Mouse (Mus musculus): ENCODE data around the gene Arhgap30.

The Arhgap30 gene

GRCm38 (mm10) chr1:171375646-171376097 lies 13.1 kb upstream of the Arhgap30 start:
- peak in 1 of 2 experiments; percentile 70 for DNase-seq (ENCODE audit: low spot score in 2 of 2)

- DNase-seq (ENCODE audit: low spot score in 2 of 2) = no peak
Observed at GRCm38 (mm10) chr1:171378298-171378697, 10.5 kb upstream of the Arhgap30 start.

GRCm38 (mm10) chr1:171379935-171380599 lies 8.7 kb upstream of the Arhgap30 start:
- peak; percentile 55 to 80 for DNase-seq (ENCODE audit: low spot score in 2 of 2)

- no peak for DNase-seq (ENCODE audit: low spot score in 2 of 2)
Observed at GRCm38 (mm10) chr1:171382096-171382620, 6.6 kb upstream of the Arhgap30 start.

- peak in 1 of 2 experiments; percentile 64 for DNase-seq (ENCODE audit: low spot score in 2 of 2)
Observed at GRCm38 (mm10) chr1:171384361-171384760, 4.4 kb upstream of the Arhgap30 start.

GRCm38 (mm10) chr1:171385171-171385570 lies 3.6 kb upstream of the Arhgap30 start:
- DNase-seq (ENCODE audit: low spot score in 2 of 2) = no peak

- no peak for DNase-seq (ENCODE audit: low spot score in 2 of 2)
Observed at GRCm38 (mm10) chr1:171387099-171387498, 1.7 kb upstream of the Arhgap30 start.

- no peak for DNase-seq (ENCODE audit: low spot score in 2 of 2)
Observed at GRCm38 (mm10) chr1:171390101-171390500, 1.3 kb downstream of the Arhgap30 start.

- no peak for DNase-seq (ENCODE audit: low spot score in 2 of 2)
Observed at GRCm38 (mm10) chr1:171401821-171402220, 13.1 kb downstream of the Arhgap30 start.

- DNase-seq (ENCODE audit: low spot score in 2 of 2) = no peak
Observed at GRCm38 (mm10) chr1:171402991-171403390, 14.2 kb downstream of the Arhgap30 start.

- DNase-seq (ENCODE audit: low spot score in 2 of 2) = no peak
Observed at GRCm38 (mm10) chr1:171407263-171407662, 18.5 kb downstream of the Arhgap30 start.

GRCm38 (mm10) chr1:171410231-171410630 lies 21.5 kb downstream of the Arhgap30 start:
- no peak for DNase-seq (ENCODE audit: low spot score in 2 of 2)

- peak; percentile 93 to 95 for DNase-seq (ENCODE audit: low spot score in 2 of 2)
Observed at GRCm38 (mm10) chr1:171410947-171411484, 22.3 kb downstream of the Arhgap30 start, which contains the start of gene Usf1. Gene Usf1 (plus strand): TSS chr1:171411313.

- no peak for DNase-seq (ENCODE audit: low spot score in 2 of 2)
Observed at GRCm38 (mm10) chr1:171411492-171411941, 22.8 kb downstream of the Arhgap30 start.

GRCm38 (mm10) chr1:171412001-171412441 lies 23.3 kb downstream of the Arhgap30 start:
- no peak for DNase-seq (ENCODE audit: low spot score in 2 of 2)

- DNase-seq (ENCODE audit: low spot score in 2 of 2) = no peak
Observed at GRCm38 (mm10) chr1:171412446-171412845, 23.7 kb downstream of the Arhgap30 start.

- DNase-seq (ENCODE audit: low spot score in 2 of 2) = no peak
Observed at GRCm38 (mm10) chr1:171413608-171414007, 24.9 kb downstream of the Arhgap30 start.

GRCm38 (mm10) chr1:171418660-171419059 lies 29.9 kb downstream of the Arhgap30 start, which contains the start of gene Tstd1:
Gene Tstd1 (plus strand): TSS chr1:171418872.
- DNase-seq (ENCODE audit: low spot score in 2 of 2) = no peak

GRCm38 (mm10) chr1:171419291-171419882 lies 30.6 kb downstream of the Arhgap30 start:
- DNase-seq (ENCODE audit: low spot score in 2 of 2) = no peak

- DNase-seq (ENCODE audit: low spot score in 2 of 2) = no peak
Observed at GRCm38 (mm10) chr1:171419905-171420304, 31.2 kb downstream of the Arhgap30 start.

- DNase-seq (ENCODE audit: low spot score in 2 of 2) = no peak
Observed at GRCm38 (mm10) chr1:171422504-171423095, 33.8 kb downstream of the Arhgap30 start.

- DNase-seq (ENCODE audit: low spot score in 2 of 2) = no peak
Observed at GRCm38 (mm10) chr1:171424638-171425037, 35.9 kb downstream of the Arhgap30 start.
